Mouse (Mus musculus) stomach, embryonic 14.5 days (tissue): ENCODE data around the gene Brwd1. TPM values are rescaled to one million over a fixed set of nuclear protein-coding genes. Genes with fewer than 3 reads are reported as not detected.

ENCODE experiments used
- ATAC-seq: fragments of 200-750 bp; cut with Nextera tagmentation; 2 replicates; pipeline ENCODE4 v1.8.0; 2017; ENCODE audit warnings: low read depth, moderate TSS enrichment; ENCODE audit not compliant: insufficient number of reproducible peaks, insufficient read depth, low FRiP score
- H3K27ac ChIP-seq: fragments of 300-500 bp; sonication (generic); 2 replicates; pipeline ENCODE4 v1.5.1; 2014; ENCODE audit warnings: mild to moderate bottlenecking, low read length, moderate library complexity, mixed read lengths
- H3K27me3 ChIP-seq: fragments of 300-500 bp; sonication (generic); 2 replicates; pipeline ENCODE4 v1.6.1; 2014; ENCODE audit warnings: low read length, control low read depth, mixed read lengths; ENCODE audit not compliant: control insufficient read depth, insufficient read depth
- H3K36me3 ChIP-seq: fragments of 300-500 bp; sonication (generic); 2 replicates; pipeline ENCODE4 v1.6.1; 2014; ENCODE audit warnings: mild to moderate bottlenecking, control low read depth, low read length, moderate library complexity, mixed read lengths; ENCODE audit not compliant: control insufficient read depth, insufficient read depth
- H3K4me1 ChIP-seq: fragments of 300-500 bp; sonication (generic); 2 replicates; pipeline ENCODE4 v1.6.1; 2014; ENCODE audit warnings: low read length, control low read depth, mixed read lengths; ENCODE audit not compliant: control insufficient read depth, insufficient read depth
- H3K4me2 ChIP-seq: fragments of 300-500 bp; sonication (generic); replicated peaks from 2 replicates; pipeline ENCODE4 v1.6.1; 2014; ENCODE audit warnings: low read depth, low read length, control low read depth
- H3K4me3 ChIP-seq: fragments of 300-500 bp; sonication (generic); 2 replicates; pipeline ENCODE4 v1.5.1; 2014; ENCODE audit warnings: low read depth, low read length, control low read depth
- H3K9ac ChIP-seq: fragments of 300-500 bp; sonication (generic); replicated peaks from 2 replicates; pipeline ENCODE4 v1.6.1; 2014; ENCODE audit warnings: low read depth, mild to moderate bottlenecking, control low read depth, low read length, moderate library complexity, mixed read lengths
- H3K9me3 ChIP-seq: fragments of 300-500 bp; sonication (generic); 2 replicates; pipeline ENCODE4 v1.6.1; 2016; ENCODE audit warnings: low read depth, low read length, control low read depth; ENCODE audit not compliant: control insufficient read depth
- WGBS: fragments of 180-500 bp; shearing (Covaris S2); extraction: QIAGEN DNeasy Blood & Tissue Kit; methylation state at CpG from one replicate; pipeline ENCODE4 v1.1.7; 2014; 5-methylcytosine and 5-hydroxymethylcytosine counted together
- polyA plus RNA-seq: library from polyadenylated mRNA; unstranded; fragments of >200 nt; fragmentation: Nextera tagmentation; extraction: Ambion mirVana; gene quantifications from 2 replicates; pipeline ENCODE4 v1.2.1, GENCODE M21; 2014

The Brwd1 gene
- polyA plus RNA-seq, 1 experiment from 2014 or later: 133 TPM

- Histone ChIP-seq H3K4me1 (no peaks in the 10 kb centered on the region), H3K27me3 (no peaks in the 10 kb centered on the region), H3K9me3 (no peaks in the 10 kb centered on the region), H3K4me3 (no peak overlapping the region), H3K27ac (no peak overlapping the region), H3K9ac (no peak overlapping the region), H3K36me3 (peaks cover 86% of the 10 kb centered on the region), H3K4me2 (no peak overlapping the region)
- ATAC-seq: no peak
- 63% methylated on average over 5 of the region's 5 CpGs for WGBS
Measured at GRCm38 (mm10) chr16:96044096-96044495, 38.2 kb downstream of the Brwd1 start.

- Histone ChIP-seq H3K27ac (no peak overlapping the region), H3K27me3 (no peaks in the 10 kb centered on the region), H3K4me2 (no peak overlapping the region), H3K9me3 (no peaks in the 10 kb centered on the region), H3K4me1 (no peaks in the 10 kb centered on the region), H3K36me3 (peaks cover 86% of the 10 kb centered on the region), H3K9ac (no peak overlapping the region), H3K4me3 (no peak overlapping the region)
- 90% methylated on average over 4 of the region's 4 CpGs for WGBS
- no peak for ATAC-seq
Measured at GRCm38 (mm10) chr16:96040691-96041090, 41.6 kb downstream of the Brwd1 start.

- Histone ChIP-seq H3K36me3 (peaks cover 88% of the 10 kb centered on the region), H3K4me2 (no peak overlapping the region)
- 73% methylated on average over 6 of the region's 6 CpGs for WGBS
Measured at GRCm38 (mm10) chr16:96039538-96039937, 42.8 kb downstream of the Brwd1 start.

GRCm38 (mm10) chr16:96034473-96034872 lies 47.9 kb downstream of the Brwd1 start:
- no peak overlapping the region for H3K4me2 ChIP-seq
- H3K27ac ChIP-seq: no peak overlapping the region
- H3K4me3 ChIP-seq: no peak overlapping the region
- WGBS: 87% methylated on average over 6 of the region's 6 CpGs
- H3K4me1 ChIP-seq: no peaks in the 10 kb centered on the region
- H3K36me3 ChIP-seq: peaks cover 86% of the 10 kb centered on the region
- no peaks in the 10 kb centered on the region for H3K9me3 ChIP-seq
- ATAC-seq: no peak
- no peak overlapping the region for H3K9ac ChIP-seq
- no peaks in the 10 kb centered on the region for H3K27me3 ChIP-seq

More at GRCm38 (mm10) chr16:96039538-96039937, 42.8 kb downstream of the Brwd1 start:
- Histone ChIP-seq H3K9ac (no peak overlapping the region), H3K9me3 (no peaks in the 10 kb centered on the region), H3K4me3 (no peak overlapping the region), H3K4me1 (no peaks in the 10 kb centered on the region), H3K27me3 (no peaks in the 10 kb centered on the region), H3K27ac (no peak overlapping the region)
- ATAC-seq: no peak

GRCm38 (mm10) chr16:96032368-96033043 lies 49.8 kb downstream of the Brwd1 start:
- no peaks in the 10 kb centered on the region for H3K27me3 ChIP-seq
- no peaks in the 10 kb centered on the region for H3K4me1 ChIP-seq
- no peak for ATAC-seq
- H3K27ac ChIP-seq: no peak overlapping the region
- no peaks in the 10 kb centered on the region for H3K9me3 ChIP-seq
- no peak overlapping the region for H3K4me2 ChIP-seq
- H3K9ac ChIP-seq: no peak overlapping the region
- WGBS: 88% methylated on average over 13 of the region's 13 CpGs
- H3K36me3 ChIP-seq: peaks cover 93% of the 10 kb centered on the region
- no peak overlapping the region for H3K4me3 ChIP-seq

GRCm38 (mm10) chr16:96030476-96031102 lies 51.7 kb downstream of the Brwd1 start:
- ATAC-seq: no peak
- Histone ChIP-seq H3K27ac (no peak overlapping the region), H3K9ac (no peak overlapping the region), H3K4me2 (no peak overlapping the region), H3K27me3 (no peaks in the 10 kb centered on the region), H3K4me1 (no peaks in the 10 kb centered on the region), H3K9me3 (no peaks in the 10 kb centered on the region), H3K36me3 (peaks cover 92% of the 10 kb centered on the region), H3K4me3 (no peak overlapping the region)
- WGBS: 81% methylated on average over 2 of the region's 2 CpGs

- H3K9me3 ChIP-seq: no peaks in the 10 kb centered on the region
- no peaks in the 10 kb centered on the region for H3K27me3 ChIP-seq
- H3K4me3 ChIP-seq: no peak overlapping the region
- WGBS: 92% methylated on average over 5 of the region's 5 CpGs
- no peak overlapping the region for H3K4me2 ChIP-seq
- no peak overlapping the region for H3K9ac ChIP-seq
- H3K4me1 ChIP-seq: no peaks in the 10 kb centered on the region
- H3K27ac ChIP-seq: no peak overlapping the region
- no peak for ATAC-seq
- H3K36me3 ChIP-seq: peaks cover 82% of the 10 kb centered on the region
Measured at GRCm38 (mm10) chr16:96026256-96026655, 56.1 kb downstream of the Brwd1 start.

- Histone ChIP-seq H3K4me3 (no peak overlapping the region), H3K36me3 (peaks cover 81% of the 10 kb centered on the region), H3K4me1 (no peaks in the 10 kb centered on the region), H3K9me3 (no peaks in the 10 kb centered on the region), H3K27me3 (no peaks in the 10 kb centered on the region), H3K9ac (no peak overlapping the region), H3K4me2 (no peak overlapping the region), H3K27ac (no peak overlapping the region)
- WGBS: 85% methylated on average over 3 of the region's 3 CpGs
- ATAC-seq: no peak
Measured at GRCm38 (mm10) chr16:96025244-96025643, 57.1 kb downstream of the Brwd1 start.
